ENCODE assay signal across 27 mouse cellular contexts in genomic region chr1:55631496-55631895, GRCm38 (mm10).
"Had no signal": no experiment of that assay in that cellular context is flagged by ENCODE, and none has a peak within 500 bp of the region (broad histone marks: within the 10 kb centered on the region; RNA-seq: fewer than 3 reads in every experiment).

No protein-coding gene starts in this region.

- ATAC-seq: forebrain, embryonic 13.5 days; forebrain, embryonic 15.5 days; forebrain, embryonic 16.5 days; forebrain, postnatal 0 days had no signal

- H3K4me3 ChIP-seq: embryonic facial prominence, embryonic 10.5 days; embryonic facial prominence, embryonic 12.5 days; embryonic facial prominence, embryonic 13.5 days; embryonic facial prominence, embryonic 15.5 days; erythroblast, embryonic 14.5 days; forebrain, embryonic 10.5 days; forebrain, embryonic 12.5 days; forebrain, embryonic 13.5 days; forebrain, embryonic 15.5 days; gastrocnemius, adult 2 months; heart, adult 2 months had no signal

- H3K27me3 ChIP-seq: embryonic facial prominence, embryonic 12.5 days; embryonic facial prominence, embryonic 13.5 days; embryonic facial prominence, embryonic 15.5 days; forebrain, embryonic 12.5 days; forebrain, embryonic 13.5 days; forebrain, embryonic 15.5 days had no signal

- H3K4me1 ChIP-seq: embryonic facial prominence, embryonic 12.5 days; embryonic facial prominence, embryonic 13.5 days had no signal

- DNase-seq: cerebellum, adult 8-10 months; cerebellum, adult 9-10 months; cerebellum, adult 9-11 months; cerebellum, postnatal 10 days; cerebellum, postnatal 14 days; cerebellum, postnatal 25 days; cerebellum, postnatal 36 days; embryo, embryonic 11 days; forebrain, postnatal 0 days; gastrocnemius, adult 2 months; gastrocnemius, postnatal 10 days; gastrocnemius, postnatal 14 days; gastrocnemius, postnatal 25 days; gastrocnemius, postnatal 36 days; heart, adult 11 months; heart, adult 18-20 months; heart, adult 2 months had no signal

- H3K9ac ChIP-seq: embryonic facial prominence, embryonic 12.5 days; embryonic facial prominence, embryonic 13.5 days; embryonic facial prominence, embryonic 15.5 days; forebrain, embryonic 12.5 days; forebrain, embryonic 13.5 days; forebrain, embryonic 15.5 days; forebrain, postnatal 0 days had no signal

- H3K36me3 ChIP-seq: embryonic facial prominence, embryonic 10.5 days; embryonic facial prominence, embryonic 12.5 days; embryonic facial prominence, embryonic 13.5 days; embryonic facial prominence, embryonic 15.5 days; forebrain, embryonic 10.5 days; forebrain, embryonic 12.5 days; forebrain, embryonic 15.5 days had no signal

- H3K27ac ChIP-seq: embryonic facial prominence, embryonic 10.5 days; embryonic facial prominence, embryonic 12.5 days; embryonic facial prominence, embryonic 13.5 days; embryonic facial prominence, embryonic 15.5 days; forebrain, embryonic 10.5 days; forebrain, embryonic 12.5 days; forebrain, embryonic 13.5 days; forebrain, embryonic 15.5 days; gastrocnemius, adult 2 months; heart, adult 2 months had no signal

- H3K9me3 ChIP-seq: embryonic facial prominence, embryonic 10.5 days; embryonic facial prominence, embryonic 12.5 days; embryonic facial prominence, embryonic 13.5 days; embryonic facial prominence, embryonic 15.5 days; forebrain, embryonic 10.5 days; forebrain, embryonic 12.5 days; forebrain, embryonic 13.5 days; forebrain, embryonic 15.5 days had no signal

- H3K4me2 ChIP-seq: embryonic facial prominence, embryonic 12.5 days; embryonic facial prominence, embryonic 13.5 days; embryonic facial prominence, embryonic 15.5 days; forebrain, embryonic 12.5 days; forebrain, embryonic 13.5 days; forebrain, embryonic 15.5 days had no signal
